Mouse (Mus musculus) megakaryocyte, embryonic 14.5 days (primary cell): ENCODE data around the gene Gm35549. TPM values are rescaled to one million over a fixed set of nuclear protein-coding genes. Genes with fewer than 3 reads are reported as not detected.
"Not testable (repeated sequence)": the region's sequence is repeated elsewhere in the genome, so short reads cannot be mapped to it uniquely, and the experiment has no call there.

ENCODE experiments used
- H3K27me3 ChIP-seq: replicated peaks from 2 replicates; pipeline ENCODE3; 2012; ENCODE audit warnings: inconsistent platforms
- H3K36me3 ChIP-seq: replicated peaks from 2 replicates; pipeline ENCODE3; 2012; ENCODE audit warnings: low read length, inconsistent platforms, mixed read lengths
- H3K4me1 ChIP-seq: 2 replicates; pipeline ENCODE4 v1.6.1; 2012; ENCODE audit warnings: inconsistent platforms
- H3K4me3 ChIP-seq: replicated peaks from 2 replicates; pipeline ENCODE3; 2012; ENCODE audit warnings: moderate library complexity, mild to moderate bottlenecking, inconsistent platforms
- H3K9me3 ChIP-seq: 2 replicates; pipeline ENCODE4 v1.6.1; 2012; ENCODE audit warnings: inconsistent platforms
- FLI1 ChIP-seq: IDR thresholded peaks from 2 replicates; pipeline ENCODE4 v1.6.1; 2012; ENCODE audit warnings: low read length, inconsistent platforms, mixed read lengths
- GATA1 ChIP-seq: IDR thresholded peaks from 3 replicates; pipeline ENCODE4 v1.6.1; 2012; ENCODE audit warnings: mixed read lengths, low read length, inconsistent platforms, borderline replicate concordance
- polyA plus RNA-seq: library from polyadenylated mRNA; stranded (reverse); fragments of >175 nt; gene quantifications from 2 replicates; pipeline ENCODE4 v1.2.3, GENCODE M21; 2012; ENCODE audit warnings: low replicate concordance; ENCODE audit not compliant: insufficient read depth

Gm35549 gene
- polyA plus RNA-seq, 1 experiment: not detected

GRCm38 (mm10) chr9:122860752-122861151 lies 16.9 kb upstream of the Gm35549 start:
- H3K27me3 ChIP-seq: no peaks in the 10 kb centered on the region
- peaks cover 16% of the 10 kb centered on the region for H3K4me1 ChIP-seq
- TF ChIP-seq GATA1: no peak
- TF ChIP-seq FLI1: no peak
- peaks cover 61% of the 10 kb centered on the region for H3K9me3 ChIP-seq
- no peak overlapping the region for H3K4me3 ChIP-seq
- peaks cover 82% of the 10 kb centered on the region for H3K36me3 ChIP-seq

GRCm38 (mm10) chr9:122856716-122857115 lies 12.9 kb upstream of the Gm35549 start:
- peaks cover 96% of the 10 kb centered on the region for H3K36me3 ChIP-seq
- H3K27me3 ChIP-seq: no peaks in the 10 kb centered on the region
- H3K4me3 ChIP-seq: no peak overlapping the region
- H3K4me1 ChIP-seq: no peaks in the 10 kb centered on the region
- peaks cover 80% of the 10 kb centered on the region for H3K9me3 ChIP-seq
- TF ChIP-seq FLI1: no peak
- TF ChIP-seq GATA1: no peak

GRCm38 (mm10) chr9:122855617-122856016 lies 11.8 kb upstream of the Gm35549 start:
- Histone ChIP-seq H3K27me3 (no peaks in the 10 kb centered on the region), H3K4me1 (no peaks in the 10 kb centered on the region), H3K36me3 (peaks cover 96% of the 10 kb centered on the region), H3K9me3 (peaks cover 77% of the 10 kb centered on the region), H3K4me3 (no peak overlapping the region)
- TF ChIP-seq GATA1 (no peak), FLI1 (no peak)

GRCm38 (mm10) chr9:122855141-122855540 lies 11.3 kb upstream of the Gm35549 start:
- H3K4me1 ChIP-seq: not testable (repeated sequence)
- H3K9me3 ChIP-seq: peaks cover 77% of the 10 kb centered on the region

GRCm38 (mm10) chr9:122854526-122854925 lies 10.7 kb upstream of the Gm35549 start:
- H3K4me1 ChIP-seq: no peaks in the 10 kb centered on the region
- H3K36me3 ChIP-seq: peaks cover 96% of the 10 kb centered on the region
- H3K9me3 ChIP-seq: peaks cover 76% of the 10 kb centered on the region
- no peaks in the 10 kb centered on the region for H3K27me3 ChIP-seq
- H3K4me3 ChIP-seq: no peak overlapping the region
- TF ChIP-seq GATA1: no peak

More at GRCm38 (mm10) chr9:122855141-122855540, 11.3 kb upstream of the Gm35549 start:
- H3K4me3 ChIP-seq, H3K27me3 ChIP-seq: not testable (repeated sequence)
- peaks cover 96% of the 10 kb centered on the region for H3K36me3 ChIP-seq

GRCm38 (mm10) chr9:122847811-122848311 lies 4.0 kb upstream of the Gm35549 start:
- H3K4me1 ChIP-seq, H3K27me3 ChIP-seq, H3K4me3 ChIP-seq: not testable (repeated sequence)
- peaks cover 45% of the 10 kb centered on the region for H3K9me3 ChIP-seq
- peaks cover 50% of the 10 kb centered on the region for H3K36me3 ChIP-seq

GRCm38 (mm10) chr9:122846156-122846555 lies 2.3 kb upstream of the Gm35549 start:
- no peaks in the 10 kb centered on the region for H3K27me3 ChIP-seq
- H3K4me1 ChIP-seq: no peaks in the 10 kb centered on the region
- TF ChIP-seq FLI1 (no peak), GATA1 (no peak)
- peaks cover 38% of the 10 kb centered on the region for H3K9me3 ChIP-seq
- H3K4me3 ChIP-seq: no peak overlapping the region
- peaks cover 33% of the 10 kb centered on the region for H3K36me3 ChIP-seq

GRCm38 (mm10) chr9:122845621-122846020 lies 1.8 kb upstream of the Gm35549 start:
- Histone ChIP-seq H3K9me3 (peaks cover 40% of the 10 kb centered on the region), H3K4me3 (no peak overlapping the region), H3K4me1 (no peaks in the 10 kb centered on the region), H3K27me3 (no peaks in the 10 kb centered on the region), H3K36me3 (peaks cover 27% of the 10 kb centered on the region)
- no peak for TF ChIP-seq GATA1
- TF ChIP-seq FLI1: no peak

- Histone ChIP-seq H3K27me3 (no peaks in the 10 kb centered on the region), H3K4me3 (no peak overlapping the region), H3K4me1 (no peaks in the 10 kb centered on the region), H3K36me3 (peaks cover 7% of the 10 kb centered on the region), H3K9me3 (peaks cover 25% of the 10 kb centered on the region)
- no peak for TF ChIP-seq FLI1
- TF ChIP-seq GATA1: no peak
These were observed 6.2 kb downstream of the Gm35549 start for GRCm38 (mm10) chr9:122837680-122838079.

GRCm38 (mm10) chr9:122837216-122837615 lies 6.6 kb downstream of the Gm35549 start:
- Histone ChIP-seq H3K36me3 (peaks cover 7% of the 10 kb centered on the region), H3K4me1 (no peaks in the 10 kb centered on the region), H3K9me3 (peaks cover 24% of the 10 kb centered on the region), H3K27me3 (no peaks in the 10 kb centered on the region), H3K4me3 (no peak overlapping the region)
- TF ChIP-seq FLI1 (no peak), GATA1 (no peak)

GRCm38 (mm10) chr9:122836790-122837189 lies 7.0 kb downstream of the Gm35549 start:
- H3K4me3 ChIP-seq: no peak overlapping the region
- H3K9me3 ChIP-seq: peaks cover 20% of the 10 kb centered on the region
- no peaks in the 10 kb centered on the region for H3K4me1 ChIP-seq
- no peaks in the 10 kb centered on the region for H3K27me3 ChIP-seq
- TF ChIP-seq GATA1: no peak
- TF ChIP-seq FLI1: no peak
- H3K36me3 ChIP-seq: peaks cover 7% of the 10 kb centered on the region

GRCm38 (mm10) chr9:122836126-122836525 lies 7.7 kb downstream of the Gm35549 start:
- Histone ChIP-seq H3K4me3 (no peak overlapping the region), H3K9me3 (peaks cover 16% of the 10 kb centered on the region), H3K27me3 (no peaks in the 10 kb centered on the region), H3K4me1 (no peaks in the 10 kb centered on the region), H3K36me3 (peaks cover 7% of the 10 kb centered on the region)
- no peak for TF ChIP-seq FLI1
